Mouse (Mus musculus) cortical plate, adult 2 months (tissue): ENCODE data around the gene Stat3.

Source experiments
- CTCF ChIP-seq: fragments of 200-500 bp; IDR thresholded peaks from 2 replicates; pipeline ENCODE4 v1.5.1; 2011; ENCODE audit warnings: mild to moderate bottlenecking, control low read depth, low read length; ENCODE audit not compliant: insufficient read depth; ENCODE audit errors: extremely low read depth
- POLR2A ChIP-seq: fragments of 200-500 bp; IDR thresholded peaks from 2 replicates; pipeline ENCODE4 v1.6.1; 2011; ENCODE audit warnings: mild to moderate bottlenecking, low read length, control low read depth; ENCODE audit not compliant: insufficient read depth; ENCODE audit errors: extremely low read depth

DNA sequence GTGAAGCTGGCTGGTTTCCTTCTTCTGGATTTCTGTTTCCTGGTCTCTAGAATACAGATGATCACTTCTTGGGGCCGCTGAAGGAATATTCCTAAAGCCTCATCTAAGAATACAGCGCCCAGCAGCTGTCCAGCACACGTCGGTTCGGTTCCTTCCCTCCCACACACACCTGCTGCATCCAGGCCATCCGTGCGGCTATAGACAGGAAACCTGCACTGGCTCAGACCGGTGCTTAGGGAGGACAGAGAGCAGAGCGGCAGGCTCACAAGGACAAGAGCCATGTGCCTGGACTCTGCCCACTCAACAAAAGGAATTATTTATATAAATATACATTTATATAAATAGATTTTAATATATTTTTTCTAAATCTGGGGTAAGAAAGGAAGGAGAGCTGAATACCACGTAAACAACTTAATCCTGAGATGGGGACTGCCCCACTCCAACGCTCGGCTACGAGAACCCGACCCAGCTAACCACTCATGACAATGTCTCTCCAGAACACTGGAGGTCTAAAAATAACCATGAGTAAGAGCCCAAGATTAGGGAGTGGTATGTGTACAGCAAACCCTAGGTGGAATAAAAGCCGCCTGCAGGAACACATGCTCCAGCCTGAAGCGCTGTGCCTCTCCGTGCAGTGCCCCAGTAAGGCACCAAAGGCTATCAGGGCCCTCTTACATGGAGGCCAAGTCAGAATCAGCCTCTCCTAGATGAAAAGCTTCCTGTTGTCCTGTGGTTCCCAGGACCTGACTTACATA, 26.8 kb downstream of the Stat3 start:
- TF ChIP-seq CTCF (no peak), POLR2A (no peak)
